Mouse (Mus musculus) liver, embryonic 16.5 days (tissue): Measurements from ENCODE around the gene Spry1. TPM values are rescaled to one million over a fixed set of nuclear protein-coding genes. Genes with fewer than 3 reads are reported as not detected.

Source experiments
- ATAC-seq: fragments of 200-750 bp; cut with Nextera tagmentation; 2 replicates; pipeline ENCODE4 v1.8.0; 2017; ENCODE audit warnings: low read depth, mild to moderate bottlenecking, moderate number of reproducible peaks, moderate library complexity
- H3K27ac ChIP-seq: fragments of 300-500 bp; sonication (generic); 2 replicates; pipeline ENCODE4 v1.5.1; 2014; ENCODE audit warnings: mild to moderate bottlenecking, low read length
- H3K27me3 ChIP-seq: fragments of 300-500 bp; sonication (generic); 2 replicates; pipeline ENCODE4 v1.6.1; 2014; ENCODE audit warnings: low read depth, low read length, mixed read lengths; ENCODE audit not compliant: control insufficient read depth, insufficient read depth
- H3K36me3 ChIP-seq: fragments of 300-500 bp; sonication (generic); 2 replicates; pipeline ENCODE4 v1.6.1; 2014; ENCODE audit warnings: mild to moderate bottlenecking; ENCODE audit not compliant: control insufficient read depth, insufficient read depth
- H3K4me1 ChIP-seq: fragments of 300-500 bp; sonication (generic); 2 replicates; pipeline ENCODE4 v1.6.1; 2014; ENCODE audit warnings: low read depth, low read length, mixed read lengths; ENCODE audit not compliant: control insufficient read depth
- H3K4me2 ChIP-seq: fragments of 300-500 bp; sonication (generic); 2 replicates; pipeline ENCODE4 v1.6.1; 2014; ENCODE audit warnings: low read depth, low read length, mixed read lengths
- H3K4me3 ChIP-seq: fragments of 300-500 bp; sonication (generic); 2 replicates; pipeline ENCODE4 v1.5.1; 2014; ENCODE audit warnings: low read depth, mild to moderate bottlenecking, low read length
- H3K9ac ChIP-seq: fragments of 300-500 bp; sonication (generic); 2 replicates; pipeline ENCODE4 v1.6.1; 2014; ENCODE audit warnings: low read depth, low read length
- H3K9me3 ChIP-seq: fragments of 300-500 bp; sonication (generic); replicated peaks from 2 replicates; pipeline ENCODE4 v1.6.1; 2016; ENCODE audit warnings: low read length; ENCODE audit not compliant: control insufficient read depth
- WGBS: fragments of 180-500 bp; shearing (Covaris S2); extraction: QIAGEN DNeasy Blood & Tissue Kit; methylation state at CpG from one replicate; pipeline ENCODE4 v1.1.7; 2014; ENCODE audit not compliant: insufficient replicate concordance; 5-methylcytosine and 5-hydroxymethylcytosine counted together
- polyA plus RNA-seq: library from polyadenylated mRNA; unstranded; fragments of >200 nt; fragmentation: Nextera tagmentation; extraction: Ambion mirVana; gene quantifications from 2 replicates; pipeline ENCODE4 v1.2.1, GENCODE M21; 2015

Gene Spry1
- polyA plus RNA-seq, 1 experiment from 2014 or later = 2.8 TPM

DNA sequence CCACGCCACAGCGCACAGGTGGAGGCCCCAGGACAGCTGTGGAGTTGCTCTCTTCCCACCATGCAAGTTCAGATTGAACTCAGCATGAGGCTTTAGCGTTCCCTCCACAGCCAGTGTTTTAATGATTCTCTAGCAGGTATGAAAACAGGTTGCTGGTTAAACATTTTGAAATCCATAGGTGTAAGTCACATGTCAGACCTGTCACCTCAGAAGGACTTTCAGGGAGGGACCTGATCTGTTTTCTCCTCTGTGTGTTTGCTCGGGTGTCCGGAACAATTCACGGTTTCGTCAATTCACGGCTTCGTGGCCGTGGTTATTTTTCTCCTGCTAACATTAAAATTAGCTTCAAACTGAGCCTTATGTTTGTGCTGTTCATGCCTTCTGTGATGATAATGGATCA, 7.5 kb downstream of the Spry1 start:
- H3K4me3 ChIP-seq = no peak overlapping the region
- WGBS = 75% methylated on average over 10 of the region's 10 CpGs
- no peak overlapping the region for H3K4me2 ChIP-seq
- 0 out of 2 replicates have a peak, but pooled peaks have one; percentile 44 for ATAC-seq
- H3K27me3 ChIP-seq = no peaks in the 10 kb centered on the region
- H3K36me3 ChIP-seq = peaks cover 13% of the 10 kb centered on the region
- H3K9ac ChIP-seq = no peak overlapping the region
- H3K9me3 ChIP-seq = no peaks in the 10 kb centered on the region
- H3K27ac ChIP-seq = no peak overlapping the region
- H3K4me1 ChIP-seq = peaks cover 15% of the 10 kb centered on the region

DNA sequence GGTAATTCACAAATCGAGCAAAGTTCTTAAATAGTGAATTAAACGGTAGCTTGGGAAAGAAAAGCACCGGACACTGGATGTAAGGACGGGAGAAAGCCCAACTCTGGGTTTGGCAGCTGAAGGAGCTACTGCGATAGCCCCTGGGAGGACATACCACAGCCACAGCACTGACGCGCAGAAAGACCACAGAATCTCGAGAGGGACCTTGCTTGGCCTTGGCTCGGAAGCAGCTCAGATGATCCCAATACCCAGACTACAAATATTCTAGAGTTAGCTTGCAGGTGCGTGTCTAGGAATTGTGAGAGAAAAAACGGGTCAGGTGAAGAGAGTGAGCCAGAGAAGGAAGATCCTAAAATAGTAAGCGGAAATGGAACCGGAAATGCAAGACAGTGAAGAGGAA, 8.5 kb downstream of the Spry1 start:
- no peak overlapping the region for H3K4me3 ChIP-seq
- H3K9ac ChIP-seq = no peak overlapping the region
- H3K4me2 ChIP-seq = no peak overlapping the region
- H3K27ac ChIP-seq = no peak overlapping the region
- H3K36me3 ChIP-seq = peaks cover 5% of the 10 kb centered on the region; the same call in 1 of the 2 replicates
- no peaks in the 10 kb centered on the region for H3K9me3 ChIP-seq
- H3K27me3 ChIP-seq = no peaks in the 10 kb centered on the region
- H3K4me1 ChIP-seq = peaks cover 8% of the 10 kb centered on the region
- ATAC-seq = no peak
- 47% methylated on average over 13 of the region's 13 CpGs for WGBS

GRCm38 (mm10) chr3:37649281-37649680, 9.5 kb downstream of the Spry1 start:
- Histone ChIP-seq H3K9me3 (no peaks in the 10 kb centered on the region), H3K9ac (no peak overlapping the region), H3K36me3 (no peaks in the 10 kb centered on the region), H3K27me3 (no peaks in the 10 kb centered on the region), H3K4me3 (no peak overlapping the region), H3K4me2 (no peak overlapping the region), H3K4me1 (peaks cover 10% of the 10 kb centered on the region), H3K27ac (no peak overlapping the region)
- no peak for ATAC-seq
- WGBS = 73% methylated on average over 6 of the region's 6 CpGs

- H3K36me3 ChIP-seq = no peaks in the 10 kb centered on the region
- H3K4me1 ChIP-seq = peaks cover 24% of the 10 kb centered on the region
- peaks cover 12% of the 10 kb centered on the region for H3K27me3 ChIP-seq
- no peaks in the 10 kb centered on the region for H3K9me3 ChIP-seq
- no peak overlapping the region for H3K4me2 ChIP-seq
- peak overlapping the region; percentile 10 for H3K4me3 ChIP-seq
- H3K9ac ChIP-seq = no peak overlapping the region
- peak; percentile 56 for ATAC-seq
- 67% methylated on average over 9 of the region's 9 CpGs for WGBS
- H3K27ac ChIP-seq = peak overlapping the region; percentile 16
Observed at GRCm38 (mm10) chr3:37652537-37652936, 12.8 kb downstream of the Spry1 start.

- Histone ChIP-seq H3K27me3 (peaks cover 17% of the 10 kb centered on the region), H3K27ac (peak overlapping the region; percentile 28; the same call in 1 of the 2 replicates), H3K9ac (peak overlapping the region; percentile 51; the same call in 1 of the 2 replicates), H3K9me3 (no peaks in the 10 kb centered on the region), H3K36me3 (no peaks in the 10 kb centered on the region), H3K4me3 (peak overlapping the region; percentile 56), H3K4me2 (peak overlapping the region; percentile 72), H3K4me1 (peaks cover 21% of the 10 kb centered on the region)
- peak; percentile 65 for ATAC-seq
- 2% methylated on average over 16 of the region's 16 CpGs for WGBS
Observed at GRCm38 (mm10) chr3:37653935-37654729, 14.4 kb downstream of the Spry1 start.

GRCm38 (mm10) chr3:37654787-37655186, 15.0 kb downstream of the Spry1 start:
- Histone ChIP-seq H3K4me2 (peak overlapping the region; percentile 72), H3K4me3 (peak overlapping the region; percentile 56), H3K4me1 (peaks cover 28% of the 10 kb centered on the region), H3K9ac (no peak overlapping the region), H3K9me3 (no peaks in the 10 kb centered on the region), H3K27ac (no peak overlapping the region), H3K36me3 (no peaks in the 10 kb centered on the region), H3K27me3 (peaks cover 17% of the 10 kb centered on the region)
- no peak for ATAC-seq
- 36% methylated on average over 6 of the region's 6 CpGs for WGBS

DNA sequence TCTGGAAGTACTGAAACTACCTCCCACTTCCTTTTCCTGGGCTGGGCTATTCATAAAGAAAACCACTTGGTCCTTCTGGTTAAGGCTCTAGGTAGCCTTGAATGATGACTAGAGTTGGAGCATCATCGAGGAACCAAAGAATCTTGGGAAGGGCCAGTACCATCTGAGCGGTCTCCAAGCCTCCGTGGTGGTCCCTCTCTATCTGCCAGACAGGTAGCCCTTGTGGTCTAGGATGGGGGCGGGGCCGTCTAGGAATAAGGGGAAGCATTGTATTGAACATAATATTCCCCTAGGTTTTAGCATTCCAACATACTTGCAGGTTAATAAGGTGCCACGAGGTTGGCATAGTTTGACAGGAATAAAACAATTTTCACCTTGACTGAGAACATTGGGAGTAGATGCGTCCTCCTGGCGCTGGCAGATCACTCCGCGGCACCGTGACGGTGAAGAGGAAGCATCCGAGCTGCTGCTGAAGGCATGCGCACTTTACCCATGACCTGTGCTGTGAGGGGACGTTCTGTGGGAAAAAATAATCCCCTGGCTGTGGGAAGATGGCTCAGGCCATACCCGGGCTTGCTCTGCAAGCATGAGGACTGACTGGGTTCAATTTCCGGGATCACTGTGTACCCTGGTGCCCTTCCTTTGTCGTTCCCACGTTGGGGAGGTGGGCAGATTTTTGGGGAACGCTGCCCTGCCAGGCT, 16.3 kb downstream of the Spry1 start:
- no peaks in the 10 kb centered on the region for H3K9me3 ChIP-seq
- peak overlapping the region; percentile 35 for H3K4me2 ChIP-seq
- H3K27me3 ChIP-seq = peaks cover 17% of the 10 kb centered on the region
- no peak for ATAC-seq
- H3K36me3 ChIP-seq = no peaks in the 10 kb centered on the region
- H3K27ac ChIP-seq = no peak overlapping the region
- peaks cover 29% of the 10 kb centered on the region for H3K4me1 ChIP-seq
- H3K4me3 ChIP-seq = peak overlapping the region; percentile 25
- WGBS = 12% methylated on average over 20 of the region's 20 CpGs
- no peak overlapping the region for H3K9ac ChIP-seq

DNA sequence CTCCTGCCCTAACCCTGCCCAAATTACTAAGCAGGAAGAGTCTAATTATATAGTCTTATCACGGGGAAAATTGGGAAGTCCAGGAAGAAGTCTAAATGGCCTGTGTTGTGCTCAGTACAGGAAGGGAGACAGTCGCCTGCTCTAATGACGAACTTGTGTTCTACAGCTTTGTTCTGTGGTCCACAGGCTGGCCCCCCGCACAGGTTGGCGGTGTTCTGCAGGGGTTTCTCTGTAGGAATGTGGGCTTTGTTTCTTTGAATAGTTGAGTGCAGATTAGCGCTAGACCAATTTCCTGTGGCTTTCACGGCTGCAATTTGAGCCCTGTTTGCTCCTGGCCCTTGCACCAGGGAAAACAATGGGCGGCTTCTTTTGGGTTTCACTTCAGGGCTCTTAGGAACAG, 17.3 kb downstream of the Spry1 start:
- Histone ChIP-seq H3K9ac (no peak overlapping the region), H3K27ac (no peak overlapping the region), H3K4me1 (peaks cover 29% of the 10 kb centered on the region), H3K9me3 (no peaks in the 10 kb centered on the region), H3K36me3 (no peaks in the 10 kb centered on the region), H3K27me3 (peaks cover 17% of the 10 kb centered on the region), H3K4me3 (no peak overlapping the region), H3K4me2 (no peak overlapping the region)
- no peak for ATAC-seq
- WGBS = 6% methylated on average over 8 of the region's 8 CpGs

- Histone ChIP-seq H3K4me3 (no peak overlapping the region), H3K36me3 (no peaks in the 10 kb centered on the region), H3K27me3 (peaks cover 17% of the 10 kb centered on the region), H3K9ac (no peak overlapping the region), H3K27ac (no peak overlapping the region), H3K9me3 (no peaks in the 10 kb centered on the region), H3K4me2 (no peak overlapping the region), H3K4me1 (peaks cover 29% of the 10 kb centered on the region)
- no peak for ATAC-seq
- WGBS = 51% methylated on average over 5 of the region's 5 CpGs
Observed at GRCm38 (mm10) chr3:37658155-37658554, 18.4 kb downstream of the Spry1 start.
